Mouse (Mus musculus): ENCODE measurements around the gene Syt17. TPM values are rescaled to one million over a fixed set of nuclear protein-coding genes. Genes with fewer than 3 reads are reported as not detected.

The Syt17 gene
- total and polyA plus RNA-seq, 3 experiments: 1.0 to 1.8 (median 1.4) TPM

GRCm38 (mm10) chr7:118411877-118412276, 36.1 kb downstream of the Syt17 start:
- WGBS: 58% methylated on average over 3 of the region's 3 CpGs
- intact Hi-C loops (cut with DNase I): no loop called here
- Histone ChIP-seq H3K79me2 (replicated peaks; ENCODE audit: control insufficient read depth, insufficient read depth, low read length) (no peaks in the 10 kb centered on the region), H3K4me1 (ENCODE audit: control insufficient read depth, insufficient read depth, low read length) (no peaks in the 10 kb centered on the region), H3K36me3 (ENCODE audit: control insufficient read depth, insufficient read depth, low read length) (no peaks in the 10 kb centered on the region), H3K4me3 (no peak overlapping the region), H3K9ac (ENCODE audit: low read depth, low read length) (no peak overlapping the region), H3K27ac (no peak overlapping the region), H3K27me3 (ENCODE audit: control insufficient read depth, insufficient read depth, low read length) (no peaks in the 10 kb centered on the region)
- TF ChIP-seq POLR2A (IDR thresholded peaks at IDR 0.05; ENCODE audit: insufficient read depth, low read depth, low read length) (no peak), CTCF (IDR thresholded peaks at IDR 0.05) (no peak), EP300 (IDR thresholded peaks at IDR 0.05; ENCODE audit: insufficient read depth, low read depth, low read length) (no peak)
- no peak for DNase-seq

- Histone ChIP-seq H3K4me3 (no peak overlapping the region), H3K4me1 (ENCODE audit: control insufficient read depth, insufficient read depth, low read length) (no peaks in the 10 kb centered on the region), H3K36me3 (ENCODE audit: control insufficient read depth, insufficient read depth, low read length) (no peaks in the 10 kb centered on the region), H3K79me2 (replicated peaks; ENCODE audit: control insufficient read depth, insufficient read depth, low read length) (no peaks in the 10 kb centered on the region), H3K27ac (no peak overlapping the region), H3K9ac (ENCODE audit: low read depth, low read length) (no peak overlapping the region), H3K27me3 (ENCODE audit: control insufficient read depth, insufficient read depth, low read length) (no peaks in the 10 kb centered on the region)
- 26% methylated on average over 2 of the region's 2 CpGs for WGBS
- TF ChIP-seq CTCF (IDR thresholded peaks at IDR 0.05): peak; percentile 78
- 0 out of 2 replicates have a peak, but pooled peaks have one; percentile 20 for TF ChIP-seq EP300 (IDR thresholded peaks at IDR 0.05; ENCODE audit: insufficient read depth, low read depth, low read length)
- no peak for TF ChIP-seq POLR2A (IDR thresholded peaks at IDR 0.05; ENCODE audit: insufficient read depth, low read depth, low read length)
- intact Hi-C loops (cut with DNase I): loop anchor here (2.0 kb wide), 2 partner anchors 97 to 105 kb away; no protein-coding TSS in a partner anchor
- peak in 1 of 2 experiments; percentile 45 for DNase-seq
These were observed 38.6 kb downstream of the Syt17 start for GRCm38 (mm10) chr7:118409421-118409820.

GRCm38 (mm10) chr7:118405251-118405650, 42.8 kb downstream of the Syt17 start:
- no peak for DNase-seq
- intact Hi-C loops (cut with DNase I): no loop called here
- H3K27me3 ChIP-seq (ENCODE audit: control insufficient read depth, insufficient read depth, low read length): no peaks in the 10 kb centered on the region
- H3K79me2 ChIP-seq (replicated peaks; ENCODE audit: control insufficient read depth, insufficient read depth, low read length): no peaks in the 10 kb centered on the region
- H3K4me1 ChIP-seq (ENCODE audit: control insufficient read depth, insufficient read depth, low read length): no peaks in the 10 kb centered on the region
- H3K36me3 ChIP-seq (ENCODE audit: control insufficient read depth, insufficient read depth, low read length): no peaks in the 10 kb centered on the region
- no peak overlapping the region for H3K9ac ChIP-seq (ENCODE audit: low read depth, low read length)
- H3K27ac ChIP-seq: no peak overlapping the region
- no peak for TF ChIP-seq CTCF (IDR thresholded peaks at IDR 0.05)
- TF ChIP-seq EP300 (IDR thresholded peaks at IDR 0.05; ENCODE audit: insufficient read depth, low read depth, low read length): no peak
- no peak for TF ChIP-seq POLR2A (IDR thresholded peaks at IDR 0.05; ENCODE audit: insufficient read depth, low read depth, low read length)
- no peak overlapping the region for H3K4me3 ChIP-seq

GRCm38 (mm10) chr7:118402576-118403022, 45.4 kb downstream of the Syt17 start:
- Histone ChIP-seq H3K36me3 (ENCODE audit: control insufficient read depth, insufficient read depth, low read length) (no peaks in the 10 kb centered on the region), H3K4me3 (no peak overlapping the region), H3K9ac (ENCODE audit: low read depth, low read length) (no peak overlapping the region), H3K27me3 (ENCODE audit: control insufficient read depth, insufficient read depth, low read length) (no peaks in the 10 kb centered on the region), H3K79me2 (replicated peaks; ENCODE audit: control insufficient read depth, insufficient read depth, low read length) (no peaks in the 10 kb centered on the region), H3K4me1 (ENCODE audit: control insufficient read depth, insufficient read depth, low read length) (no peaks in the 10 kb centered on the region), H3K27ac (no peak overlapping the region)
- DNase-seq: no peak
- 79% methylated on average over 3 of the region's 3 CpGs for WGBS
- intact Hi-C loops (cut with DNase I): no loop called here
- TF ChIP-seq EP300 (IDR thresholded peaks at IDR 0.05; ENCODE audit: insufficient read depth, low read depth, low read length) (no peak), CTCF (IDR thresholded peaks at IDR 0.05) (no peak), POLR2A (IDR thresholded peaks at IDR 0.05; ENCODE audit: insufficient read depth, low read depth, low read length) (no peak)

GRCm38 (mm10) chr7:118401949-118402348, 46.1 kb downstream of the Syt17 start:
- Histone ChIP-seq H3K4me3 (no peak overlapping the region), H3K9ac (ENCODE audit: low read depth, low read length) (no peak overlapping the region), H3K4me1 (ENCODE audit: control insufficient read depth, insufficient read depth, low read length) (no peaks in the 10 kb centered on the region), H3K27ac (no peak overlapping the region), H3K79me2 (replicated peaks; ENCODE audit: control insufficient read depth, insufficient read depth, low read length) (no peaks in the 10 kb centered on the region), H3K27me3 (ENCODE audit: control insufficient read depth, insufficient read depth, low read length) (no peaks in the 10 kb centered on the region), H3K36me3 (ENCODE audit: control insufficient read depth, insufficient read depth, low read length) (no peaks in the 10 kb centered on the region)
- 65% methylated on average over 5 of the region's 5 CpGs for WGBS
- TF ChIP-seq CTCF (IDR thresholded peaks at IDR 0.05): no peak
- no peak for TF ChIP-seq POLR2A (IDR thresholded peaks at IDR 0.05; ENCODE audit: insufficient read depth, low read depth, low read length)
- 0 out of 2 replicates have a peak, but pooled peaks have one; percentile 18 for TF ChIP-seq EP300 (IDR thresholded peaks at IDR 0.05; ENCODE audit: insufficient read depth, low read depth, low read length)
- peak in 1 of 2 experiments; percentile 22 for DNase-seq
- intact Hi-C loops (cut with DNase I): no loop called here

GRCm38 (mm10) chr7:118399764-118400163, 48.3 kb downstream of the Syt17 start:
- H3K36me3 ChIP-seq (ENCODE audit: control insufficient read depth, insufficient read depth, low read length): no peaks in the 10 kb centered on the region
- no peaks in the 10 kb centered on the region for H3K79me2 ChIP-seq (replicated peaks; ENCODE audit: control insufficient read depth, insufficient read depth, low read length)
- intact Hi-C loops (cut with DNase I): no loop called here
- no peaks in the 10 kb centered on the region for H3K4me1 ChIP-seq (ENCODE audit: control insufficient read depth, insufficient read depth, low read length)
- no peak for TF ChIP-seq CTCF (IDR thresholded peaks at IDR 0.05)
- no peak for TF ChIP-seq EP300 (IDR thresholded peaks at IDR 0.05; ENCODE audit: insufficient read depth, low read depth, low read length)
- no peak for TF ChIP-seq POLR2A (IDR thresholded peaks at IDR 0.05; ENCODE audit: insufficient read depth, low read depth, low read length)
- DNase-seq: no peak
- 82% methylated on average over 9 of the region's 9 CpGs for WGBS
- no peak overlapping the region for H3K9ac ChIP-seq (ENCODE audit: low read depth, low read length)
- H3K4me3 ChIP-seq: no peak overlapping the region
- H3K27me3 ChIP-seq (ENCODE audit: control insufficient read depth, insufficient read depth, low read length): no peaks in the 10 kb centered on the region
- H3K27ac ChIP-seq: no peak overlapping the region
